Mouse (Mus musculus): ENCODE measurements around the gene Prdm8. TPM values are rescaled to one million over a fixed set of nuclear protein-coding genes. Genes with fewer than 3 reads are reported as not detected.

Prdm8 gene
- 0.19 and 0.34 TPM in 2 replicates for total RNA-seq (2021)
- long read RNA-seq, experiment 1 = 0 reads
- long read RNA-seq, experiment 2 = 0 reads

- peak; percentile 86 for DNase-seq
These were observed at the start of gene Prdm8 for GRCm38 (mm10) chr5:98167180-98167824. Gene Prdm8 (plus strand): TSS chr5:98167198.

GRCm38 (mm10) chr5:98127074-98127473 lies 39.9 kb upstream of the Prdm8 start:
- no peak for DNase-seq

- no peak for DNase-seq
These were observed 28.3 kb upstream of the Prdm8 start for GRCm38 (mm10) chr5:98138545-98139296.

- no peak for DNase-seq
These were observed 27.7 kb upstream of the Prdm8 start for GRCm38 (mm10) chr5:98139297-98139660.

GRCm38 (mm10) chr5:98146895-98147294 lies 20.1 kb upstream of the Prdm8 start:
- DNase-seq = no peak

GRCm38 (mm10) chr5:98166116-98166515 lies 882 bp upstream of the Prdm8 start:
- DNase-seq = no peak

- no peak for DNase-seq
These were observed 1.6 kb downstream of the Prdm8 start for GRCm38 (mm10) chr5:98168356-98169285.

- no peak for DNase-seq
These were observed 2.7 kb downstream of the Prdm8 start for GRCm38 (mm10) chr5:98169376-98170351.

GRCm38 (mm10) chr5:98171651-98172230 lies 4.7 kb downstream of the Prdm8 start:
- DNase-seq = no peak

GRCm38 (mm10) chr5:98172502-98173181 lies 5.6 kb downstream of the Prdm8 start:
- DNase-seq = no peak

- DNase-seq = no peak
These were observed 6.7 kb downstream of the Prdm8 start for GRCm38 (mm10) chr5:98173694-98174093.

GRCm38 (mm10) chr5:98179606-98180005 lies 12.6 kb downstream of the Prdm8 start:
- DNase-seq = no peak

GRCm38 (mm10) chr5:98180461-98180887 lies 13.5 kb downstream of the Prdm8 start:
- DNase-seq = no peak

GRCm38 (mm10) chr5:98180888-98181635 lies 14.1 kb downstream of the Prdm8 start:
- DNase-seq = no peak

GRCm38 (mm10) chr5:98181686-98182602 lies 14.9 kb downstream of the Prdm8 start:
- DNase-seq = no peak

- DNase-seq = no peak
These were observed 15.6 kb downstream of the Prdm8 start for GRCm38 (mm10) chr5:98182603-98182920.

GRCm38 (mm10) chr5:98183031-98183595 lies 16.1 kb downstream of the Prdm8 start:
- DNase-seq = no peak

GRCm38 (mm10) chr5:98184281-98184910 lies 17.4 kb downstream of the Prdm8 start:
- no peak for DNase-seq

Data from adrenal gland, postnatal 14 days (tissue).